Mouse (Mus musculus): ENCODE measurements at regions not wholly inside any gene's neighbourhood (a gene's known extent, or its start where the extent isn't known, plus 50 kb on each side); places are given as distances from the start of the nearest gene placed in this dataset.

DNA sequence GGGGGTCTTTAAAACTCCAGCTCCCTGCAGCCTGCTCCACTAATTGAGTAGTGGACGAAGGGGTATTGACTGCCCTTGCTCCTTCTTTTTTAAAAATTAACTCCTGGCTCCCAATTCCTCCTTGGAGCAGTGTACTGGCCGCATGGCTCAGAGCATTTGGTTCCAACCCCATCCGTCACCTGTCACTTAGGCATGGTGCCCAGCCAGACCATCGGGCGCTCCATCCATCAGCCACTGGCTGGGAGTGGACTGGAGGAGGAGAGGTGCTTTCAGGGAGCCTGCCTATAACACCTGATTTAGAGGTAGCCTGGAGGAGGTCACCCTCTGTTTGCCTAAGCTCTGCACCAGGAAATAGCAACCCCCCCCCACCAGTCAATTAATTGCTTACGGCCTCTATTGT is 66.4 kb upstream of the Glce start:
- Histone ChIP-seq H3K4me2 (no peak overlapping the region), H3K9me3 (replicated peaks) (no peaks in the 10 kb centered on the region), H3K27ac (ENCODE audit: poor library complexity, severe bottlenecking) (no peak overlapping the region), H3K27me3 (replicated peaks) (peaks cover 16% of the 10 kb centered on the region), H3K9ac (no peak overlapping the region), H3K4me1 (replicated peaks) (peaks cover 13% of the 10 kb centered on the region), H3K36me3 (no peaks in the 10 kb centered on the region), H3K4me3 (no peak overlapping the region)
- ATAC-seq (ENCODE audit: insufficient number of reproducible peaks, low FRiP score) = no peak
- WGBS = 56% methylated on average over 6 of the region's 6 CpGs

DNA sequence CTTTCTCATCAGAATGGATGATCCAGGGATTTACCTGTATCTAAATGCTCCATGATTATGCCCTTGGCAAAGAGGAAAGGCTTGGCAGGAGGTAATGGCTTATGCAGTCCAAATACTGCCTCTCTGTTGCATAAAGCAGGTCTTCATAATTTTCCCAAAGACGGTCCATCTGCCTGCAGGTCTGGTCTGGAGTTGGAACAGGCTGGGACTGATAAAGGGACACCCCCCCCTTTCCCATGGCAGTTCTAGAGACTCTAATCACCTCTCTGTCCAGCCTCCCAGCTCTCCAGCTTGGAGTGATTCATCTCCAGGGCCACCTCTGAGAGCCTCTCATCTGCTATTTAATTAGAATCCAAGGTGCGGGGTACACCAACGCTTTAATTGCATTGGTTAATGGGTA is 65.9 kb upstream of the Glce start:
- Histone ChIP-seq H3K4me3 (no peak overlapping the region), H3K36me3 (no peaks in the 10 kb centered on the region), H3K4me2 (no peak overlapping the region), H3K9me3 (replicated peaks) (no peaks in the 10 kb centered on the region), H3K9ac (no peak overlapping the region), H3K27ac (ENCODE audit: poor library complexity, severe bottlenecking) (no peak overlapping the region), H3K4me1 (replicated peaks) (peaks cover 10% of the 10 kb centered on the region), H3K27me3 (replicated peaks) (peaks cover 12% of the 10 kb centered on the region)
- 75% methylated on average over 3 of the region's 3 CpGs for WGBS
- no peak for ATAC-seq (ENCODE audit: insufficient number of reproducible peaks, low FRiP score)

DNA sequence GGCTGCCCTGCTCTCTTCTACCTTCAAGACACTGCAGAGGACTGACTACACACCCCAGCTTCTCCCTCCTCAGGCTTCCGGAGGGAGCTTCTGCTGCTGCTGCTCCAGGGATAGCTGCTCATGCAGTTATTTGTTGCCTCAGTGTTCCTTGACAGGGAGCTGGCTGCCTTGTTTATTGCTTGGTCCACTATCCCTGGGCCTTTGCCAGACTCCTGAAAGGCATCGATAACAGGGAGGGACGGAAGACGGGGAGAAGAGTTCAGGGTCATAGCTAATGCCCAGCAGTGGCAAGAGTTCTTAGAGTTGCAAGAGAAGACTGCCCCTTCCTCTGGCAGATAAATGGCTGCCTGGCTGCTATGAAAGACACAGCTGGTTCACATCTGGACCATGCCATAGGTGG is 64.4 kb upstream of the Glce start:
- H3K27ac ChIP-seq (ENCODE audit: poor library complexity, severe bottlenecking) = no peak overlapping the region
- no peak for ATAC-seq (ENCODE audit: insufficient number of reproducible peaks, low FRiP score)
- no peaks in the 10 kb centered on the region for H3K4me1 ChIP-seq (replicated peaks)
- peaks cover 9% of the 10 kb centered on the region; the same call in 1 of the 2 replicates for H3K27me3 ChIP-seq (replicated peaks)
- WGBS = 48% methylated on average over 4 of the region's 4 CpGs
- H3K9me3 ChIP-seq (replicated peaks) = no peaks in the 10 kb centered on the region
- no peak overlapping the region for H3K4me3 ChIP-seq
- H3K9ac ChIP-seq = no peak overlapping the region
- H3K36me3 ChIP-seq = no peaks in the 10 kb centered on the region
- no peak overlapping the region for H3K4me2 ChIP-seq

DNA sequence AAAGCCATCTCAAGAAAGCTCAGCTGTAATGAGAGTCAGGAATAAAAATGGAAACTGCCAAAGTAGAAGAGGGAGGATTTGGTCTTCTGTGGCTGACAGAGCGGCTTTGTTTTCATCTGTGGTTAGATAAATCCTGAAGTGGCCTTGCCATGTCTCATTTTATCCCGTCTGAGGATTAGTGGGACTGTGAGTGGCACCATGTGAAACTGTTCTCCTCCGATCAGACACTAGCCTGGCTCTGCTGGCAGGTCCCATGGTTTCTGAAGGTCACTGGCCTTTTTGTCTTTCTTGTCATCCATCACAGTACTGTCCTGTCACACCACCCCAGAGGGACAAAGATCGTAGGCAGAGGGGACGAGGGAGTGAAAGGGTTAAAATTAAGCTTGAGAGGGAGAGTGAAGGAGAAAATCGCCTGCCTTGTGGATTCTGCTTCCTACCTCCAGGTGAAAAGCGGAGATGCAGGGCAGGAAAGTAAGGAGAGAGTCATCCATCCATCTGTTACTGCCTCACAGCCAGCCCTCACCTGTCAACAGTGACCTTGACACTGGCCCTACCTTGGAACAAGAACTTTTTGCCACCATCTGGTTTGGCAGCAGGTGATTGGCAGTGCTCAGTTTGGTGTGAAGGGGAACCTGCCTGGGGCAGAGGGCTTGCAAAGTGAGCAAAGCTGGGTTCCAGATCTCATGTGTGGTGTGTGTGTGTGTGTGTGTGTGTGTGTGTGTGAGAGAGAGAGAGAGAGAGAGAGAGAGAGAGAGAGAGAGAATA is 63.2 kb upstream of the Glce start:
- H3K4me3 ChIP-seq = no peak overlapping the region
- no peaks in the 10 kb centered on the region for H3K9me3 ChIP-seq (replicated peaks)
- H3K4me2 ChIP-seq = no peak overlapping the region
- no peak overlapping the region for H3K9ac ChIP-seq
- peaks cover 4% of the 10 kb centered on the region; the same call in 1 of the 2 replicates for H3K27me3 ChIP-seq (replicated peaks)
- ATAC-seq (ENCODE audit: insufficient number of reproducible peaks, low FRiP score) = no peak
- 40% methylated on average over 7 of the region's 7 CpGs for whole genome bisulfite sequencing
- H3K27ac ChIP-seq (ENCODE audit: poor library complexity, severe bottlenecking) = no peak overlapping the region
- no peaks in the 10 kb centered on the region for H3K36me3 ChIP-seq
- H3K4me1 ChIP-seq (replicated peaks) = 0 out of 2 replicates have a peak, but pooled peaks cover 3% of the 10 kb centered on the region

DNA sequence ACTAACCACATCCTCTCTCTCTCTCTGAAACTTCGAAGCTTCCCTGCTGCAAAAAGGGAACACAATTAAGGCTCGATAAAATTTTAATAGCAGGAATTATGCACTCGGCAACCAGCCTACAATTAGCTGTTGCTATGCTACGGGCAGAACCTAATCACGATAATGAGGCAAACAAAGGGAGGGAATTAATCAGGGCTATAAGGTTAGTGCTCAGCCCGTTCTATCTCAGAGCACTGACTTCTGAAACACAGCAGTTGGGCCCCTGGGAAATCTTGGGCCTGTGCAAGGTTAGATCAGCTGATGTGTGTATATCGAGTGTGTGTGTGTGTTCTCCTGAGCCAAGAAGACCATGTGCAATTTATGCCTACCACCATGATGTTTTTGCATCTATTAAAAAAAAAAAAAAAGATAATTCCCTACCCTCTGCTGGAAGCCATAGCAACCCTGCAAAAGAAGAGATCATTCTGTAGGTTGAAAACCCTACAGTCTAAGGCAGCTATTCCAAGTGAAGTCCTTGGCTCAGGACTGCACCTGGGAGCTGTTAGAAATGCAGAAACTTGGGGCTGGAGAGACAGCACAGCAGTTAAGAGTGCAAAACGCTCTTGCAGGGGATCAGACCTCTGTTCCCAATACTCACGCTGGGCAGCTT is 58.9 kb upstream of the Glce start:
- no peaks in the 10 kb centered on the region for H3K9me3 ChIP-seq (replicated peaks)
- ATAC-seq (ENCODE audit: insufficient number of reproducible peaks, low FRiP score) = no peak
- H3K27me3 ChIP-seq (replicated peaks) = no peaks in the 10 kb centered on the region
- H3K9ac ChIP-seq = no peak overlapping the region
- 61% methylated on average over 9 of the region's 9 CpGs for WGBS
- no peaks in the 10 kb centered on the region for H3K36me3 ChIP-seq
- peaks cover 5% of the 10 kb centered on the region; the same call in 1 of the 2 replicates for H3K4me1 ChIP-seq (replicated peaks)
- H3K27ac ChIP-seq (ENCODE audit: poor library complexity, severe bottlenecking) = no peak overlapping the region
- H3K4me3 ChIP-seq = no peak overlapping the region
- H3K4me2 ChIP-seq = no peak overlapping the region

DNA sequence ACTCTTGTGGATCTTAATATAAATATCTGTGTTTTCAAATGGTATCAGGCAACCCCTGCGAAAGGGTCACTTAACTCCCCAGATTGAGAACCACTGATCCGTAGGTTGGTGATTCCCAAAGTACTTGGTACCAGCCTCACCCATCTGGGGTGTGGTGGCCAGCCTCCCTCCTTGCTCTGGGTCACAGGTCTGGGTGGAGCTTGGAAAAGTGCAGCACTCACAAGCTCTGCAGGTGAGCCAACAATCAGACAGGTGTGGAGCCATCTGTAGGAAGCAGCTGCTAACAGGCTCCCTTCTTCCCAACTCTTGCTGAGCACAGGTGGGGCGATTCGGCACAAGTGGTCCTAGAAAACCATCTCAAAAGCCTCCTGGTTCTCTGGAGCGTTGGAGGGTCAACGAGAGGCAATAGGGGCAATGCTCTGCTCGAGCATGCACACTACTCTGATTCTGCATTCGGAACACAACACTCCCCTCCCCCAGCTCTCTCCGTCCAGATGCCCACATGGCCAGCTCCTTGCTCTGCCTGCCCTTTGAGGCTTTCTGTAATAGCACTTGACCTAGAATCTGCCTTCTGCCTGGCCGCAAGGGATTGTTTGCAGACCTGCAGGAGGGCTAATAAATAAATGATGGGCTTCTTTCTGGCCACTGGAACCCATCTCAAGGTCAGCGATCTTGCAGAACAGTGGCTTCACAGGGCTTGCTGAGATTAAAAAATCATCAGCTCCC is 58.2 kb upstream of the Glce start:
- H3K4me1 ChIP-seq (replicated peaks) = peaks cover 5% of the 10 kb centered on the region
- no peaks in the 10 kb centered on the region for H3K27me3 ChIP-seq (replicated peaks)
- H3K27ac ChIP-seq (ENCODE audit: poor library complexity, severe bottlenecking) = no peak overlapping the region
- 67% methylated on average over 11 of the region's 11 CpGs for WGBS
- no peaks in the 10 kb centered on the region for H3K36me3 ChIP-seq
- H3K4me3 ChIP-seq = no peak overlapping the region
- no peak overlapping the region for H3K9ac ChIP-seq
- H3K9me3 ChIP-seq (replicated peaks) = no peaks in the 10 kb centered on the region
- no peak for ATAC-seq (ENCODE audit: insufficient number of reproducible peaks, low FRiP score)
- no peak overlapping the region for H3K4me2 ChIP-seq

DNA sequence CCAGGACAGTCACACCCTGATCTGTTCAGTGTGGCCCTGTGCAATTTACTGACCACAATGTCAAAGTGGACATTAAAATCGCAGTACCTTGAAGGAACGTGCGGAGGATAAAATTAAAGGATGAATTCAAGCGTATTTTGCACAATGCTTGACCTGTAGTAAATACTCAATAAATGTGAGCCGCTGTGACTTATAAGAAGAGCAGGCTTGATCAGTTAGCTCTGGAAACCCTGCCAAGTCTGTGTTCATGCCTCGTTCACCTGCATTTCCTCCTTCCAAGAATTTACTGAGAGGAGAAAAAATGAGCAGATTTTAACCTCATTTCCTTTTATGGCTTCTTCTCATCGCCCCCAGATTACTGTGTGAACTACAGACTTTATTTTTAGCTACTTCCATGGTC is 52.2 kb upstream of the Glce start:
- Histone ChIP-seq H3K4me1 (replicated peaks) (peaks cover 4% of the 10 kb centered on the region), H3K9me3 (replicated peaks) (no peaks in the 10 kb centered on the region), H3K4me2 (no peak overlapping the region), H3K36me3 (no peaks in the 10 kb centered on the region), H3K27ac (ENCODE audit: poor library complexity, severe bottlenecking) (no peak overlapping the region), H3K4me3 (no peak overlapping the region), H3K9ac (no peak overlapping the region), H3K27me3 (replicated peaks) (no peaks in the 10 kb centered on the region)
- WGBS = 79% methylated on average over 7 of the region's 7 CpGs
- no peak for ATAC-seq (ENCODE audit: insufficient number of reproducible peaks, low FRiP score)
